Mouse (Mus musculus) embryonic facial prominence, embryonic 15.5 days (tissue): ENCODE measurements at regions not wholly inside any gene's neighbourhood (a gene's known extent, or its start where the extent isn't known, plus 50 kb on each side); places are given as distances from the start of the nearest gene placed in this dataset.

Source experiments
- ATAC-seq: fragments of 200-750 bp; cut with Nextera tagmentation; 2 replicates; pipeline ENCODE4 v1.8.0; 2017; ENCODE audit warnings: low read depth, moderate TSS enrichment; ENCODE audit not compliant: insufficient number of reproducible peaks, low FRiP score, low TSS enrichment
- H3K27ac ChIP-seq: fragments of 300-500 bp; sonication (generic); replicated peaks from 2 replicates; pipeline ENCODE4 v1.5.1; 2015; ENCODE audit warnings: mild to moderate bottlenecking, inconsistent platforms
- H3K27me3 ChIP-seq: fragments of 300-500 bp; sonication (generic); 2 replicates; pipeline ENCODE4 v1.6.1; 2015; ENCODE audit warnings: inconsistent platforms
- H3K36me3 ChIP-seq: fragments of 300-500 bp; sonication (generic); 2 replicates; pipeline ENCODE4 v1.6.1; 2015; ENCODE audit warnings: mild to moderate bottlenecking, inconsistent platforms
- H3K4me1 ChIP-seq: fragments of 300-500 bp; sonication (generic); 2 replicates; pipeline ENCODE4 v1.6.1; 2015; ENCODE audit warnings: inconsistent platforms
- H3K4me2 ChIP-seq: fragments of 300-500 bp; sonication (generic); replicated peaks from 2 replicates; pipeline ENCODE4 v1.6.1; 2015; ENCODE audit warnings: mild to moderate bottlenecking, inconsistent platforms
- H3K4me3 ChIP-seq: fragments of 300-500 bp; sonication (generic); replicated peaks from 2 replicates; pipeline ENCODE4 v1.5.1; 2015; ENCODE audit warnings: mild to moderate bottlenecking, inconsistent platforms
- H3K9ac ChIP-seq: fragments of 300-500 bp; sonication (generic); 2 replicates; pipeline ENCODE4 v1.6.1; 2015; ENCODE audit warnings: inconsistent platforms
- H3K9me3 ChIP-seq: fragments of 300-500 bp; sonication (generic); replicated peaks from 2 replicates; pipeline ENCODE4 v1.6.1; 2016; ENCODE audit warnings: inconsistent platforms
- WGBS: fragments of 180-500 bp; shearing (Covaris S2); methylation state at CpG from one replicate; pipeline ENCODE4 v1.1.7; 2015; 5-methylcytosine and 5-hydroxymethylcytosine counted together

- 37% methylated on average over 5 of the region's 5 CpGs for WGBS
- no peak for ATAC-seq
- no peaks in the 10 kb centered on the region for H3K27me3 ChIP-seq
Measured at GRCm38 (mm10) chr15:93732825-93733224, 137.1 kb upstream of the Prickle1 start.

GRCm38 (mm10) chr15:93731161-93731560, 135.5 kb upstream of the Prickle1 start:
- Histone ChIP-seq H3K4me3 (no peak overlapping the region), H3K27me3 (no peaks in the 10 kb centered on the region), H3K27ac (no peak overlapping the region), H3K9ac (no peak overlapping the region), H3K4me1 (peaks cover 11% of the 10 kb centered on the region), H3K36me3 (no peaks in the 10 kb centered on the region), H3K4me2 (no peak overlapping the region), H3K9me3 (no peaks in the 10 kb centered on the region)
- WGBS = 43% methylated on average over 6 of the region's 6 CpGs
- no peak for ATAC-seq

More at GRCm38 (mm10) chr15:93732825-93733224, 137.1 kb upstream of the Prickle1 start:
- H3K9me3 ChIP-seq = no peaks in the 10 kb centered on the region
- no peak overlapping the region for H3K4me3 ChIP-seq
- H3K4me2 ChIP-seq = no peak overlapping the region
- peaks cover 11% of the 10 kb centered on the region for H3K4me1 ChIP-seq
- no peak overlapping the region for H3K9ac ChIP-seq
- no peak overlapping the region for H3K27ac ChIP-seq
- H3K36me3 ChIP-seq = no peaks in the 10 kb centered on the region

GRCm38 (mm10) chr15:93715443-93715842, 119.8 kb upstream of the Prickle1 start:
- H3K36me3 ChIP-seq = no peaks in the 10 kb centered on the region
- no peak overlapping the region for H3K4me2 ChIP-seq
- H3K4me1 ChIP-seq = peaks cover 25% of the 10 kb centered on the region
- no peak overlapping the region for H3K27ac ChIP-seq
- no peaks in the 10 kb centered on the region for H3K9me3 ChIP-seq
- H3K27me3 ChIP-seq = no peaks in the 10 kb centered on the region
- no peak overlapping the region for H3K9ac ChIP-seq
- H3K4me3 ChIP-seq = no peak overlapping the region
- 68% methylated on average over 4 of the region's 4 CpGs for WGBS
- no peak for ATAC-seq

- H3K4me1 ChIP-seq = peaks cover 31% of the 10 kb centered on the region
- no peaks in the 10 kb centered on the region for H3K27me3 ChIP-seq
- H3K36me3 ChIP-seq = no peaks in the 10 kb centered on the region
- no peak overlapping the region for H3K9ac ChIP-seq
- H3K27ac ChIP-seq = no peak overlapping the region
- ATAC-seq = no peak
- no peak overlapping the region for H3K4me2 ChIP-seq
- WGBS = 61% methylated on average over 7 of the region's 7 CpGs
- no peak overlapping the region for H3K4me3 ChIP-seq
- no peaks in the 10 kb centered on the region for H3K9me3 ChIP-seq
Measured at GRCm38 (mm10) chr15:93713428-93713827, 117.7 kb upstream of the Prickle1 start.

- Histone ChIP-seq H3K9ac (no peak overlapping the region), H3K36me3 (no peaks in the 10 kb centered on the region), H3K4me2 (no peak overlapping the region), H3K4me3 (no peak overlapping the region), H3K9me3 (no peaks in the 10 kb centered on the region), H3K27ac (0 out of 2 replicates have a peak overlapping the region, but pooled peaks have one; percentile 9), H3K27me3 (no peaks in the 10 kb centered on the region), H3K4me1 (peaks cover 40% of the 10 kb centered on the region)
- no peak for ATAC-seq
- WGBS = 47% methylated on average over 10 of the region's 10 CpGs
Measured at GRCm38 (mm10) chr15:93712594-93712993, 116.9 kb upstream of the Prickle1 start.

GRCm38 (mm10) chr15:93711150-93711784, 115.6 kb upstream of the Prickle1 start:
- Histone ChIP-seq H3K9ac (no peak overlapping the region), H3K9me3 (no peaks in the 10 kb centered on the region), H3K4me2 (no peak overlapping the region), H3K4me3 (no peak overlapping the region), H3K36me3 (no peaks in the 10 kb centered on the region), H3K27ac (peak overlapping the region; percentile 24; the same call in 1 of the 2 replicates), H3K4me1 (peaks cover 52% of the 10 kb centered on the region), H3K27me3 (no peaks in the 10 kb centered on the region)
- WGBS = 79% methylated on average over 13 of the region's 13 CpGs
- no peak for ATAC-seq

- Histone ChIP-seq H3K36me3 (no peaks in the 10 kb centered on the region), H3K9ac (no peak overlapping the region), H3K4me1 (peaks cover 57% of the 10 kb centered on the region), H3K4me3 (no peak overlapping the region), H3K4me2 (no peak overlapping the region), H3K27ac (no peak overlapping the region), H3K27me3 (no peaks in the 10 kb centered on the region), H3K9me3 (no peaks in the 10 kb centered on the region)
- ATAC-seq = no peak
- 88% methylated on average over 15 of the region's 15 CpGs for WGBS
Measured at GRCm38 (mm10) chr15:93710493-93711149, 114.9 kb upstream of the Prickle1 start.

- no peak overlapping the region for H3K4me2 ChIP-seq
- no peak overlapping the region for H3K4me3 ChIP-seq
- peak overlapping the region; percentile 69 for H3K27ac ChIP-seq
- H3K9ac ChIP-seq = no peak overlapping the region
- H3K27me3 ChIP-seq = no peaks in the 10 kb centered on the region
- WGBS = 27% methylated on average over 11 of the region's 11 CpGs
- H3K9me3 ChIP-seq = no peaks in the 10 kb centered on the region
- peaks cover 41% of the 10 kb centered on the region for H3K4me1 ChIP-seq
- H3K36me3 ChIP-seq = no peaks in the 10 kb centered on the region
- ATAC-seq = peak; percentile 83
Measured at GRCm38 (mm10) chr15:93706366-93706930, 110.8 kb upstream of the Prickle1 start.

- Histone ChIP-seq H3K9ac (no peak overlapping the region), H3K4me3 (no peak overlapping the region), H3K36me3 (no peaks in the 10 kb centered on the region), H3K27me3 (no peaks in the 10 kb centered on the region), H3K4me2 (no peak overlapping the region), H3K4me1 (peaks cover 33% of the 10 kb centered on the region), H3K9me3 (no peaks in the 10 kb centered on the region), H3K27ac (peak overlapping the region; percentile 69; the same call in 1 of the 2 replicates)
- 75% methylated on average over 4 of the region's 4 CpGs for WGBS
- ATAC-seq = no peak
Measured at GRCm38 (mm10) chr15:93705651-93706050, 110.0 kb upstream of the Prickle1 start.

GRCm38 (mm10) chr15:93705109-93705508, 109.4 kb upstream of the Prickle1 start:
- H3K4me2 ChIP-seq = no peak overlapping the region
- no peaks in the 10 kb centered on the region for H3K27me3 ChIP-seq
- ATAC-seq = no peak
- peaks cover 34% of the 10 kb centered on the region for H3K4me1 ChIP-seq
- H3K27ac ChIP-seq = no peak overlapping the region
- no peaks in the 10 kb centered on the region for H3K9me3 ChIP-seq
- 93% methylated on average over 1 of the region's 1 CpGs for WGBS
- H3K9ac ChIP-seq = no peak overlapping the region
- H3K36me3 ChIP-seq = no peaks in the 10 kb centered on the region
- no peak overlapping the region for H3K4me3 ChIP-seq

- no peaks in the 10 kb centered on the region for H3K36me3 ChIP-seq
- no peak overlapping the region for H3K27ac ChIP-seq
- H3K4me3 ChIP-seq = no peak overlapping the region
- H3K9ac ChIP-seq = no peak overlapping the region
- no peak for ATAC-seq
- 86% methylated on average over 10 of the region's 10 CpGs for WGBS
- peaks cover 26% of the 10 kb centered on the region for H3K4me1 ChIP-seq
- no peak overlapping the region for H3K4me2 ChIP-seq
- no peaks in the 10 kb centered on the region for H3K27me3 ChIP-seq
- no peaks in the 10 kb centered on the region for H3K9me3 ChIP-seq
Measured at GRCm38 (mm10) chr15:93701017-93701416, 105.3 kb upstream of the Prickle1 start.
